Mouse (Mus musculus): ENCODE data around the gene Rbms3. TPM values are rescaled to one million over a fixed set of nuclear protein-coding genes. Genes with fewer than 3 reads are reported as not detected.

Gene Rbms3
- total RNA-seq, 1 experiment: 2.2 TPM

- Histone ChIP-seq H3K27ac (ENCODE audit: insufficient read depth, low read depth, low read length, poor library complexity, severe bottlenecking) (no peak overlapping the region), H3K36me3 (ENCODE audit: control insufficient read depth, insufficient read depth, low read length, poor library complexity, severe bottlenecking) (no peaks in the 10 kb centered on the region), H3K4me1 (ENCODE audit: control insufficient read depth in 2 of 2, insufficient read depth in 2 of 2, low read length in 2 of 2, poor library complexity in 1 of 2) (no peaks in the 10 kb centered on the region), H3K9ac (ENCODE audit: insufficient read depth, low read depth, low read length, poor library complexity, severe bottlenecking) (no peak overlapping the region), H3K4me3 (ENCODE audit: insufficient read depth in 1 of 2, low read depth in 1 of 2, low read length in 2 of 2, poor library complexity in 1 of 2, severe bottlenecking in 1 of 2) (no peak overlapping the region), H3K9me3 (ENCODE audit: control insufficient read depth, insufficient read depth, low read depth, low read length) (no peaks in the 10 kb centered on the region)
- TF ChIP-seq MAFK (IDR thresholded peaks at IDR 0.05; ENCODE audit: insufficient read depth, low read depth, low read length): no peak
- TF ChIP-seq CHD2 (IDR thresholded peaks at IDR 0.05; ENCODE audit: low read depth, low read length): no peak
- no peak for TF ChIP-seq HCFC1 (IDR thresholded peaks at IDR 0.05; ENCODE audit: borderline replicate concordance, insufficient read depth, low read length)
- no peak for TF ChIP-seq ZNF384 (IDR thresholded peaks at IDR 0.05; ENCODE audit: low read depth, low read length)
- no peak for TF ChIP-seq ZC3H11A (IDR thresholded peaks at IDR 0.05; ENCODE audit: borderline replicate concordance, low read depth, low read length)
- in situ Hi-C loops (cut with MboI; ENCODE audit: low sequenced_read_pairs in 2 of 2, unreplicated experiment in 2 of 2): no loop called here
- no peak for DNase-seq (ENCODE audit: low read depth, low spot score)
Measured at GRCm38 (mm10) chr9:117028586-117028985, 601.1 kb downstream of the Rbms3 start.

DNA sequence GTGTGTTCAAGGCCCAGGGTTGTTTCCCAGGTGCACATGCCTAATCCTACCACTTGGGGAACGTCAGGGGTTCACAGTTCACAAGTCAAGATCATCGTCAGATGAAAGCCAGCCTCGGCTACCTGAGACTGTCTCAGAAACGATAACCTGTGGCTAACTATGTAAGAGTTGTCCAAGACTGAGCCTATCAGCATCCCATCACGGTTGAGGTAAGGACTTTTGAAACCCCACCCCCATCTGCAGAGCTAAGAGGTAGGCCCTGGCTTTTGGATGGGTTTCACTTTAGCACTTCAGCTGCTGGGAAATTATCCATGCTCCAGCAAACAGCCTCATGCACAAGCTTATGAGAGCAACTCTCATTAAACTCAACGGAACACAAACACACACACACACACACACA is 607.6 kb downstream of the Rbms3 start:
- TF ChIP-seq CHD2 (IDR thresholded peaks at IDR 0.05; ENCODE audit: low read depth, low read length): no peak
- TF ChIP-seq HCFC1 (IDR thresholded peaks at IDR 0.05; ENCODE audit: borderline replicate concordance, insufficient read depth, low read length): no peak
- no peak for TF ChIP-seq ZNF384 (IDR thresholded peaks at IDR 0.05; ENCODE audit: low read depth, low read length)
- TF ChIP-seq ZC3H11A (IDR thresholded peaks at IDR 0.05; ENCODE audit: borderline replicate concordance, low read depth, low read length): no peak
- no peak for TF ChIP-seq MAFK (IDR thresholded peaks at IDR 0.05; ENCODE audit: insufficient read depth, low read depth, low read length)
- Histone ChIP-seq H3K9ac (ENCODE audit: insufficient read depth, low read depth, low read length, poor library complexity, severe bottlenecking) (no peak overlapping the region), H3K4me3 (ENCODE audit: insufficient read depth in 1 of 2, low read depth in 1 of 2, low read length in 2 of 2, poor library complexity in 1 of 2, severe bottlenecking in 1 of 2) (no peak overlapping the region), H3K9me3 (ENCODE audit: control insufficient read depth, insufficient read depth, low read depth, low read length) (no peaks in the 10 kb centered on the region), H3K27ac (ENCODE audit: insufficient read depth, low read depth, low read length, poor library complexity, severe bottlenecking) (no peak overlapping the region), H3K36me3 (ENCODE audit: control insufficient read depth, insufficient read depth, low read length, poor library complexity, severe bottlenecking) (no peaks in the 10 kb centered on the region), H3K4me1 (ENCODE audit: control insufficient read depth in 2 of 2, insufficient read depth in 2 of 2, low read length in 2 of 2, poor library complexity in 1 of 2) (no peaks in the 10 kb centered on the region)
- in situ Hi-C loops (cut with MboI; ENCODE audit: low sequenced_read_pairs in 2 of 2, unreplicated experiment in 2 of 2): no loop called here
- no peak for DNase-seq (ENCODE audit: low read depth, low spot score)

DNA sequence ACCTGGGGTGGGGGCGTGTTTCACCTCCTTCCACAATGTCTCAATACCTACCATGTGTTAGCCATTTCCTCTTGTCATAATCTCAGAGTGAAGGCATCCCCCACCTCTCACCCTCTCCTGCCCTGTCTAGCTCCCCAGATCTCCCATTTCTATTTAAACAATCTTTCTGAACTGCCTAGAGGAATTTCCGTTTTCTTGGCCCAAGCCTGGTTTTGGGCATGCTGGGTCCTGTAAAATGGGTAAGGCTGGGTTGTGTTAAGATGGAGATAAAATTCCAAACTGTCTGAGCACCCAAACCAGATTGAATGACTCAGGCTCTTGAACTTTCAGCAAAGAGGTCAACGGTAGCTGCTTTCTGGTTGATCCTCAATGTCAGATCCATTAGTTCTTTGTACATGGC is 608.2 kb downstream of the Rbms3 start:
- Histone ChIP-seq H3K36me3 (ENCODE audit: control insufficient read depth, insufficient read depth, low read length, poor library complexity, severe bottlenecking) (no peaks in the 10 kb centered on the region), H3K4me1 (ENCODE audit: control insufficient read depth in 2 of 2, insufficient read depth in 2 of 2, low read length in 2 of 2, poor library complexity in 1 of 2) (no peaks in the 10 kb centered on the region), H3K4me3 (ENCODE audit: insufficient read depth in 1 of 2, low read depth in 1 of 2, low read length in 2 of 2, poor library complexity in 1 of 2, severe bottlenecking in 1 of 2) (no peak overlapping the region), H3K9me3 (ENCODE audit: control insufficient read depth, insufficient read depth, low read depth, low read length) (no peaks in the 10 kb centered on the region), H3K27ac (ENCODE audit: insufficient read depth, low read depth, low read length, poor library complexity, severe bottlenecking) (no peak overlapping the region), H3K9ac (ENCODE audit: insufficient read depth, low read depth, low read length, poor library complexity, severe bottlenecking) (no peak overlapping the region)
- DNase-seq (ENCODE audit: low read depth, low spot score): no peak
- in situ Hi-C loops (cut with MboI; ENCODE audit: low sequenced_read_pairs in 2 of 2, unreplicated experiment in 2 of 2): no loop called here
- TF ChIP-seq ZC3H11A (IDR thresholded peaks at IDR 0.05; ENCODE audit: borderline replicate concordance, low read depth, low read length) (no peak), ZNF384 (IDR thresholded peaks at IDR 0.05; ENCODE audit: low read depth, low read length) (no peak), CHD2 (IDR thresholded peaks at IDR 0.05; ENCODE audit: low read depth, low read length) (no peak), HCFC1 (IDR thresholded peaks at IDR 0.05; ENCODE audit: borderline replicate concordance, insufficient read depth, low read length) (no peak), MAFK (IDR thresholded peaks at IDR 0.05; ENCODE audit: insufficient read depth, low read depth, low read length) (no peak)

- in situ Hi-C loops (cut with MboI; ENCODE audit: low sequenced_read_pairs in 2 of 2, unreplicated experiment in 2 of 2): no loop called here
- Histone ChIP-seq H3K9me3 (ENCODE audit: control insufficient read depth, insufficient read depth, low read depth, low read length) (no peaks in the 10 kb centered on the region), H3K36me3 (ENCODE audit: control insufficient read depth, insufficient read depth, low read length, poor library complexity, severe bottlenecking) (no peaks in the 10 kb centered on the region), H3K27ac (ENCODE audit: insufficient read depth, low read depth, low read length, poor library complexity, severe bottlenecking) (no peak overlapping the region), H3K4me3 (ENCODE audit: insufficient read depth in 1 of 2, low read depth in 1 of 2, low read length in 2 of 2, poor library complexity in 1 of 2, severe bottlenecking in 1 of 2) (no peak overlapping the region), H3K4me1 (ENCODE audit: control insufficient read depth in 2 of 2, insufficient read depth in 2 of 2, low read length in 2 of 2, poor library complexity in 1 of 2) (no peaks in the 10 kb centered on the region), H3K9ac (ENCODE audit: insufficient read depth, low read depth, low read length, poor library complexity, severe bottlenecking) (no peak overlapping the region)
- TF ChIP-seq HCFC1 (IDR thresholded peaks at IDR 0.05; ENCODE audit: borderline replicate concordance, insufficient read depth, low read length): no peak
- no peak for TF ChIP-seq ZC3H11A (IDR thresholded peaks at IDR 0.05; ENCODE audit: borderline replicate concordance, low read depth, low read length)
- no peak for TF ChIP-seq ZNF384 (IDR thresholded peaks at IDR 0.05; ENCODE audit: low read depth, low read length)
- TF ChIP-seq CHD2 (IDR thresholded peaks at IDR 0.05; ENCODE audit: low read depth, low read length): no peak
- no peak for TF ChIP-seq MAFK (IDR thresholded peaks at IDR 0.05; ENCODE audit: insufficient read depth, low read depth, low read length)
- DNase-seq (ENCODE audit: low read depth, low spot score): no peak
Measured at GRCm38 (mm10) chr9:117020216-117020615, 609.5 kb downstream of the Rbms3 start.

GRCm38 (mm10) chr9:117018741-117019163 is 611.0 kb downstream of the Rbms3 start:
- no peak overlapping the region for H3K27ac ChIP-seq (ENCODE audit: insufficient read depth, low read depth, low read length, poor library complexity, severe bottlenecking)
- TF ChIP-seq ZNF384 (IDR thresholded peaks at IDR 0.05; ENCODE audit: low read depth, low read length) (no peak), ZC3H11A (IDR thresholded peaks at IDR 0.05; ENCODE audit: borderline replicate concordance, low read depth, low read length) (no peak), HCFC1 (IDR thresholded peaks at IDR 0.05; ENCODE audit: borderline replicate concordance, insufficient read depth, low read length) (no peak), CHD2 (IDR thresholded peaks at IDR 0.05; ENCODE audit: low read depth, low read length) (no peak), MAFK (IDR thresholded peaks at IDR 0.05; ENCODE audit: insufficient read depth, low read depth, low read length) (no peak)
- no peak overlapping the region for H3K4me3 ChIP-seq (ENCODE audit: insufficient read depth in 1 of 2, low read depth in 1 of 2, low read length in 2 of 2, poor library complexity in 1 of 2, severe bottlenecking in 1 of 2)
- H3K9ac ChIP-seq (ENCODE audit: insufficient read depth, low read depth, low read length, poor library complexity, severe bottlenecking): no peak overlapping the region
- H3K4me1 ChIP-seq (ENCODE audit: control insufficient read depth in 2 of 2, insufficient read depth in 2 of 2, low read length in 2 of 2, poor library complexity in 1 of 2): no peaks in the 10 kb centered on the region
- DNase-seq (ENCODE audit: low read depth, low spot score): no peak
- H3K9me3 ChIP-seq (ENCODE audit: control insufficient read depth, insufficient read depth, low read depth, low read length): no peaks in the 10 kb centered on the region
- no peaks in the 10 kb centered on the region for H3K36me3 ChIP-seq (ENCODE audit: control insufficient read depth, insufficient read depth, low read length, poor library complexity, severe bottlenecking)
- in situ Hi-C loops (cut with MboI; ENCODE audit: low sequenced_read_pairs in 2 of 2, unreplicated experiment in 2 of 2): no loop called here

All from ES-E14 (cell line).